Mouse (Mus musculus) CD4-positive, CD25-positive, alpha-beta regulatory T cell, adult 2 months (primary cell): ENCODE results near the gene Gm38119.
"Not testable (repeated sequence)": the region's sequence is repeated elsewhere in the genome, so short reads cannot be mapped to it uniquely, and the experiment has no call there.

Experiments
- DNase-seq: peaks from one replicate; pipeline ENCODE4 v3.0.0-alpha.2; 2012; ENCODE audit warnings: low read depth, low spot score

Gm38119 gene

DNA sequence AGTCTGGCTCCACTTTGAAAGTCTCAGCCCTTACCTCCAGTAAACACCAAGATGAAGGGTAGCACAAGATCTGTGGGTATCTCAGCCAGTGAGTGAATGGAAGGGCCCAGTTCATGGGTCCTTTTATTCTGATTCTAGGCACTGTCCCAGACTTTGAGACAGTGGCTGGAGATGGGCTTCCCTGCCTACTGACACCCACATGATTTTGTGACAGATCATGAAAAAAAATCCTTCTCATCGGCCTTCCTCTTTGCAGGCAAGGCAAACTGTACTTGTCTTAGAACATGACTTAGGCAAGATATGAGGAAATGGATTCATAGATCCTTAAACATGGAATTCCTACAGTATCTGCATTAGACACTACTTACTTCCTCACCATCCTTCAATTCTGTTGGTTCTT lies at the start of gene Gm38119:
Gene Gm38119, minus strand, starts transcription at position 101 of the 400 bp plus-strand sequence.
- DNase-seq, result no peak

DNA sequence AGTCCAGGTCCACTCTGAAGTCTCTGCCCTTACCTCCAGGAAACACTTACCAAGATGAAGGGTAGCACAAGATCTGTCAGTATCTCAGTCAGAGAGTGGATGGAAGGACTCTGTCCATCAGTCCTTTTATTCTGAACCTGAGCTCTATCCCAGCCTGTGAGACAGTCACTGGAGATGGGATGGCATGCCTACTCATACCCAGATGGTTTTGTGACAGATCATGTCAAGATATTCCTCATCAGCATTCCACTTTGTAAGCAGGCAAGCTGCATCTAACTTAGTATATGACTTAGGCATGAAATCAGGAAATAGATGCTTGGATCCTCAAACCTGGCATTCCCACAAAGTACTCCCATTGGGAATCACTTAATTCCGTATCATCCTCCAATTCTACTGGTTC lies 39.9 kb upstream of the Gm38119 start, which contains the start of gene Lce1i:
Gene Lce1i, minus strand, starts transcription at position 101 of the 400 bp plus-strand sequence.
- DNase-seq, result no peak

DNA sequence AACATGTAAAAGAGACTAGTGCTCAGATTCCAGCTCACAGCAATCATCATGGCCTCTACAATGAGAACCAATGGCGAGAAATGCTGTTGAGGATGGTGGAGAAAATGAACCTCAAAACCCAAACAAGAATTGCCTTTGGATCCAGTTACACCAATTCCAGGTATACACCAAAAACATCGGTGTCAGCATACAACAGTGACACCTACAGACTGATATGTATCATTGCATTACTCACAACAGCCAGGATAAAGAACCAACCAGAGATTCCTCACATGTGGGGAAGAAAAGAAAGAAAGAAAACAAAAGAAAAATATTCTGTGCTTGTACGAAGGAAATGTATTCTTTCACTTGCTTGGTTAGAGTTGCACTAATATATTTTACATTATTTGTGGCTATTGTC lies 32.7 kb upstream of the Gm38119 start:
- DNase-seq, result no peak

DNA sequence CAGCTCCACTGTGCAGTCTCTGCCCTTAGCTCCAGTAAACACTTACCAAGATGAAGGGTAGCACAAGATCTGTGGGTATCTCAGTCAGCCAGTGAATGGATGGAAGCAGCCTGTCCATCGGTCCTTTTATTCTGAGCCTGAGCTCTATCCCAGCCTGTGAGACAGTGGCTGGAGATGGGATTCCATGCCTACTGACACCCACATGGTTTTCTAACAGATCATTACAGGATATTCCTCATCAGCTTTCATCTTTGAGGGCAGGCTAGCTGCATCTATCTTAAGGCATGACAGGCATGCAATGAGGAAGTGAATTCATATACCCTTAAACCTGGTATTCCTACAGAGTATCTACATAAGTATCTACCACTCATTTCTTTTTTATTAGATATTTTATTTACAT lies 26.1 kb upstream of the Gm38119 start, which contains the start of gene Lce1h:
Gene Lce1h, minus strand, starts transcription at position 101 of the 400 bp plus-strand sequence.
- no peak for DNase-seq

DNA sequence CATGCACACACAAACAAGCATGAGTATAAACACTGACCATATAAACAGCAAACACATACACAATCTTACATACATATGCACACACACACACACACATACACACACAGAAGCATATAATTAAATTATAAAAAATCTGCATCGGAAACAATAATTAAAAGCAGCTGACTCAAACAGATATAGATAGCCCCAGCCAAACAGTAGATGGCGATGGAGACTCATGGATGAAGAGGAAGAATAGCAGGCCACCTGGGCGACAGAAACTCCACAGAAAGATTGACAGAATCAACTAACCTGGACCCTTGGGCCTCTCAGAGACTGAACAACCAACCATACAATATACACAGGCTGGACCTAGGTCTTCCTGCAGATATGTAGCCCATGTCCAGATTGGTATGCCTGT lies 14.3 kb upstream of the Gm38119 start:
- no peak for DNase-seq

DNA sequence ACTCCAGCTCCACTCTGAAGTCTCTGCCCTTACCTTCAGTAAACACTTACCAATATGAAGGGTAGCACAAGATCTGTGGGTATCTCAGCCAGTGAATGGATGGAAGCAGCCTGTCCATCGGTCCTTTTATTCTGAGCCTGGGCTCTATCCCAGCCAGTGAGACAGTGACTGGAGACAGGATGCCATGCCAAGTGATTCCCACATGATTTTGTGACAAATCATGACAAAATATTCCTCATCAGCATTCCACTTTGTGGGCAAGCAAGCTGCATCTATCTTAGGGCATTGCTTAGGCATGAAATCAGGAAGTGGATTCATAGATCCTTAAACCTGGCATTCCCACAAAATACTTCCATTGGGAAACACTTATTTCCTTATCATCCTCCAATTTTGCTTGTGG lies 13.3 kb upstream of the Gm38119 start, which contains the start of gene Lce1g:
Gene Lce1g, minus strand, starts transcription at position 101 of the 400 bp plus-strand sequence.
- no peak for DNase-seq

DNA sequence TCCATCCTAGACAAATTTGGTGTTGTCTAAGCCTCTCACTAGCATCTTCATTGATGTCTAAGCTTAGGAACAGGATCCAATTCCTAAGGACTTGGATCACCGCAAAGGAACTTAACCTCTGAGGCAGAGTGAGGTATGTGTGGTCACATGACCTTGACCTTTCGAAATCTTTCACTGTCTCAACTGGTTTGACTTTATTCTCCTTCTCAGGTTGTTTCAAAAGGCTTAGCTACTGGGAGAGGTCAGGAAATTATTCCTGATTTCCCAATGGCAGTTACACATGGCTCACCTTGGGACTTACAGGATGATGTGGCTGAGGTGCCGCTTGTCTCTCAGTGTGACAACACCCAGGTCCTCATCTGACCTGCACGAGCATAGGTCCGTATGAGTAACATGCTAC lies 16.3 kb downstream of the Gm38119 start:
- DNase-seq, result no peak

DNA sequence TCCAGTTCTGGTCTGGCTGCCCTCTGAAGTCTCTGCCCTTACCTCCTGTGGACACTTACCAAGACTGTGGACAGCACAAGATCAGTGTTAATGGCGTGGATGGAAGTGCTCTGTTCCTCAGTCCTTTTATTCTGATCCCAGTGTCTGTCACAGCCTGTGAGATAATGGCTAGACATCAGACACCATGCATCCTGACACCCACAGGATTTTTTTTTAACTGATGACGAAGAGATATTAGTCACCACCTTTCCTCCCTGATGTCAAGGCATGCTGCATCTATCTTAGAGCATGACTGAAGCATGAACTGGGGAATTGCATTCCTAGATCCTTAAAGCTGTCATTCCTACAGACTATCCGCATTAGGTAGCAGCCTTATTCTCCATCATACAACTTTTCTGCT lies 18.6 kb downstream of the Gm38119 start, which contains the start of gene Lce1f:
Gene Lce1f, minus strand, starts transcription at position 101 of the 400 bp plus-strand sequence.
- DNase-seq, result no peak

DNA sequence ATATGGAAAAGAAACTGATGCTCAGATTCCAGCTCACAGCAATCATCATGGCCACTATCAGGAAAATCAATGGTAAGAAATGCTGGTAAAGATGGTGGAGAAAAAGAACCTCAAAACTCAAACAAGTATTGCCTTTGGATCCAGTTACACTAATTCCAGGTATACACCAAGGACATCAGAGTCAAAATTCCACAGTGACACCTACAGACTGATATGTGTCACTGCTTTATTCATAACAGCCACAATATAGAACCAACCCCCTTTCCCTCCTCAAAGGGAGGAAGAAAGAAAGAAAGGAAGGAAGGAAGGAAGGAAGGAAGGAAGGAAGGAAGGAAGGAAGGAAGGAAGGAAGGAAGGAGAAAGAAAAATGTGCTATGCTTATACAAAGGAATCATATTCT lies 23.8 kb downstream of the Gm38119 start:
- DNase-seq, result no peak

DNA sequence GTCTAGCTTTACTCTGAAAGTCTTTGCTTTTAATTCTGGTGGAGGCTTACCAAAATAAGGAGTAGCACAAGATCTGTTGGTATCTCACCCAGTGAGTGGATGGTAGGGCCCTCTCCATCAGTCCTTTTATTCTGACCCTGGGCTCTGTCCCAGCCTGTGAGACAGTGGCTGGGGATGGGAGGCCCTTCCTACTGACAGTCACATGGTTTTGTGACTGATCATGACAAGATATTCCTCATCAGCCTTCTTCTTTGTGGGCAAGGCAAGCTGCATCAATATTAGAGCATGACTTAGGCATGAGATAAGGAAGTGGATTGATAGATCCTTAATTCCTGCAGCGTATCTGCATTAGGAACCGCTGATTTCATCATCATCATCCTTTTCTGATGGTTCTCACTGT lies 29.9 kb downstream of the Gm38119 start, which contains the start of gene Lce1e:
Gene Lce1e, minus strand, starts transcription at position 101 of the 400 bp plus-strand sequence.
- no peak for DNase-seq

DNA sequence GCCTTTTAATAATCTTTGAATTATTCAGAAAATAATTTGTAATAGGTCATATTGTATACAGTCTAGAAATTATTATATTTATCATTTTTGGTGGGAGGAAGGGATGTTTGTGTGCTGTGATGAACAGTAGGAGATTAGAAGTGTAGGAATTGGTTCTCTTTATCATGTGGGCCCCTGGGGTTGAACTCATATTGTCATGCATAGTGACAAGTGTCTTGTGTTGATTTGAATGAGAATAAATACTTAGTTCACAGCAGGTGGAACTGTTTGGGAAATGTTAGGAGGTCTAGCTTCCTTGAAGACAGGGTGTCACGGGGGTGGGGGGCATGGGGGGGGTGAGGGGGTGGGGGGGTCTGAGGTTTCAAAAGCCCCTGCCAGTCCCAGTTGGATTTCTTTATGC lies 44.3 kb downstream of the Gm38119 start:
- no peak for DNase-seq

DNA sequence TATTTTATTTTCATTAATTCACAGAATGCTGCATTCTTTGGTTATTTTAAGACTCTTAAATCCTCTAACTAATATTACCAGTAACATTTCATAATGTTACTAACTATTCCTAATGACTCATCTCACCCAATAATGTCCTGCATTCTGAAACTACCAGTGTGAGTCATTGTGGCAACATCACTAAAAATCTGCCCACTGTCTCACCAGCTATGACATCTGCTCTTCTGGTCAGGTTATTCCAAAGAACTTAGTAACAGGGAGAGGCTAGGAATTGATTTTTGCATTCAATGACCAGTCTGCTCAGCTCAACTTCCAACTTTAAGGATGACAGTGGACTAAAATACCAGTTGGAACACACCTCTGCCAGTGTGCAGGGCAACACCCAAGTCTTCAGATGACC lies 47.2 kb downstream of the Gm38119 start:
- DNase-seq, result no peak

DNA sequence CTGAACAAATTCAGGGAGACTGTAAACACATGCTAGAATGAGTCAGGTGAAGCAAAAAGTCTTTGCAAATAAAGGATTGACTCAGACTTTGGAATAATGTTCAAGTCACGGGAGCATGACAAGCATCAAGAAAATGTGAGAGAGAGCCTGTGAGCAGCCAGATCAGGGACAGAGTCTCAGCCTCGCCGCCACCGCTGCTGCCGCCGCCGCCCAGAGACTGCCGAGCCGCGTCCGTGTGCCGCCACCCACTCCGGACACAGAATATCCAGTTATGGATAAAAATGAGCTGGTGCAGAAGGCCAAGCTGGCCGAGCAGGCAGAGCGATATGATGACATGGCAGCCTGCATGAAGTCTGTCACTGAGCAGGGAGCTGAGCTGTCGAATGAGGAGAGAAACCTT lies 49.7 kb downstream of the Gm38119 start:
- DNase-seq, result not testable (repeated sequence)
